Mouse (Mus musculus): ENCODE results near the gene Rps10. TPM values are rescaled to one million over a fixed set of nuclear protein-coding genes. Genes with fewer than 3 reads are reported as not detected.
A peak's percentile ranks its signal among the peaks of the same experiment; 100 is the strongest.

The Rps10 gene
- polyA plus RNA-seq, 1 experiment, result 2,622 TPM

DNA sequence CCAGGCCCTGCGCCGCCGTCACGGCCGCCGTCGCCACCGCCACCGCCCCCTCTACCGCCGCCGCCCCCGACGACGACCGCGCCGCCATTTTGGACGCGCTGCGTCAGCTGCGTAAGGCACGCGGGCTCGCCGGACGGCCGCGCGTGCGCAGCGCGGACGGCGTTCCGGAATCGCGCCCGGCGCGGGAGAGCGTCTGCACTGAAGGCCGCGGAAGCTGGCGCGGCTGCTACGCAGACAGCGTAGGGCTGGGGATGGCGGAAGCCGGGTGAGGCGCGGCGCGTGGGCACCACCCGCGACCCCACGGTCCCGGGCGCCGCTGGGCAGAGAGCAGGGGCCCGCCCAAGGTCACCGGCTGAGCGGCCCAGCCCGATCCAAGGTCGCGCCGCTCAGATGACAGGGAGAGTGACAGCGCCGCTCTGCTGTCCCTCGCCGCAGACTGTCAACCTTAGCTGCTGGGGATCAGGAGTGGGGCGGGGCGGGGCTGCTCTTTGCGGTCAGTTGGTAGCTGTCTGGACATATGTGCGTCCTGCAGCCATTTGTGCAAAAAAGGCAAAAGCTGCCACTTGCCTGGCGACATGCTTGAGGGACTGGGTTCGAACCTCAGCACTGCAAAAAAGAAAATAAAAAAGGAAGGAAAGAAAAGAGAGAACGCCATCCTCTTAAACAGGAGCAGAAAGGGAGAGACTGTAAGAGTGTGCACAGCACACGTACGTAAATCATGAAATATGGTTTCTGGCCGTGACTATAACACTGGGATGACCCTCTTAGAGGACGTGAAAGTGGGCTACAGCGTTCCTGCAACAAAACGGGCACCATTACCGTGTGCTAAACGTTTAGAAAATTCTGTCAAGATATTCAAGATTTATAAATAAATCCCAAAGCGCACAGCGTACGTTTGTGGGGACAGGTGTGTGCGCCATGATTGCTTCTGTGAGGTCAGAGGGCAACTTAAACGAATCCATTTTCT, 12.8 kb downstream of the Rps10 start, which contains the start of gene Nudt3:
Nudt3 (minus strand) TSS at position 136 of the 967 bp plus-strand sequence.
- Histone ChIP-seq H3K27ac (ENCODE audit: insufficient read depth, low read length) (no peak within 1 kb of the TSS), H3K9ac (ENCODE audit: low read depth, poor library complexity, severe bottlenecking) (peak within 1 kb of the TSS; percentile 97), H3K36me3 (ENCODE audit: control insufficient read depth, insufficient read depth, low read length, poor library complexity, severe bottlenecking) (no peaks in the 10 kb centered on the region), H3K27me3 (ENCODE audit: control insufficient read depth, insufficient read depth, low read length, poor library complexity, severe bottlenecking) (no peaks in the 10 kb centered on the region), H3K4me1 (ENCODE audit: control insufficient read depth, insufficient read depth, low read length) (peaks cover 3% of the 10 kb centered on the region), H3K4me3 (ENCODE audit: low read depth, low read length) (peak within 1 kb of the TSS; percentile 74), H3K9me3 (replicated peaks; ENCODE audit: control insufficient read depth, insufficient read depth, low read length, poor library complexity, severe bottlenecking) (no peaks in the 10 kb centered on the region)
- TF ChIP-seq CTCF (IDR thresholded peaks at IDR 0.05; ENCODE audit: low read depth, low read length) (no peak), EP300 (IDR thresholded peaks at IDR 0.05; ENCODE audit: insufficient read depth, low read depth, low read length) (no peak), POLR2A (IDR thresholded peaks at IDR 0.05; ENCODE audit: insufficient read depth, low read length) (no peak)

DNA sequence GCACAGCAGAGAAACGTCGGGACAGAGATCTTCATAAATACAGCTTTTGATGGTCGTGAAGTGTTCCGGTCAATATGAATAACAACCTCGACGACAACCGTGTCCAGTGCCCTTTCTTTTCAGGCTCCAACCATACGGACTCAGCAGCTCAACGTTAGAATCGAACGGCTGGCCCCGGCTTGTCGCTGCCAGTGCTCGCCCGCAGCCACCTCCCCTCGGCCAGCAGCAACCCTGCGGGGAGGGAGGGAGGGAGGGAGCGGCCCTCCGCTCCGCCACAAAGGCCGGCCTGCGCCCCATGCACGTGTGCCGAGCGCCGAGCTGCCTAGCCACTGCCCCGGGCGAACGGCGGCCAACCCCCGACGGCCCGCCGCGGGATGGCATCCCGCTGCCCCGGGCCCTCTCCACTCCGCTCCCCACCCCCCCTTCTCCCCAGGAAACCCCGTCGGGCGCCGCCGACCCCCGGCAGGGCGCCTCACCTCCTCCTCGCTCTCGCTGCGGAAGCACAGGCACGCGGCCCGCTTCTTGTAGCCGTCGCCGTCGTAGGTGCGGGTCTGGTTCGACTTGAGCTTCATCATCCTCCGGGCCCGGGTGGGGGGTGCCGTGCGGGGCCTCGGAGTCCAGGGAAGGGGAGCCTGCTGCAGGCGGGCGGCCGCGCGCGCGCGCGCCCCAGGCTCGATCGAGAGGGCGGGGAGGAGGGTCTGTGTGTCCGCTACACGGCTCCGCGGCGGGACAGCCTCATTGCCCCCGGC, 13.7 kb downstream of the Rps10 start:
- peaks cover 3% of the 10 kb centered on the region for H3K4me1 ChIP-seq (ENCODE audit: control insufficient read depth, insufficient read depth, low read length)
- H3K36me3 ChIP-seq (ENCODE audit: control insufficient read depth, insufficient read depth, low read length, poor library complexity, severe bottlenecking), result no peaks in the 10 kb centered on the region
- no peak overlapping the region for H3K27ac ChIP-seq (ENCODE audit: insufficient read depth, low read length)
- H3K9me3 ChIP-seq (replicated peaks; ENCODE audit: control insufficient read depth, insufficient read depth, low read length, poor library complexity, severe bottlenecking), result no peaks in the 10 kb centered on the region
- no peaks in the 10 kb centered on the region for H3K27me3 ChIP-seq (ENCODE audit: control insufficient read depth, insufficient read depth, low read length, poor library complexity, severe bottlenecking)
- no peak for TF ChIP-seq CTCF (IDR thresholded peaks at IDR 0.05; ENCODE audit: low read depth, low read length)
- TF ChIP-seq POLR2A (IDR thresholded peaks at IDR 0.05; ENCODE audit: insufficient read depth, low read length), result no peak
- TF ChIP-seq EP300 (IDR thresholded peaks at IDR 0.05; ENCODE audit: insufficient read depth, low read depth, low read length), result no peak
- H3K4me3 ChIP-seq (ENCODE audit: low read depth, low read length), result peak overlapping the region; percentile 74
- H3K9ac ChIP-seq (ENCODE audit: low read depth, poor library complexity, severe bottlenecking), result peak overlapping the region; percentile 97

DNA sequence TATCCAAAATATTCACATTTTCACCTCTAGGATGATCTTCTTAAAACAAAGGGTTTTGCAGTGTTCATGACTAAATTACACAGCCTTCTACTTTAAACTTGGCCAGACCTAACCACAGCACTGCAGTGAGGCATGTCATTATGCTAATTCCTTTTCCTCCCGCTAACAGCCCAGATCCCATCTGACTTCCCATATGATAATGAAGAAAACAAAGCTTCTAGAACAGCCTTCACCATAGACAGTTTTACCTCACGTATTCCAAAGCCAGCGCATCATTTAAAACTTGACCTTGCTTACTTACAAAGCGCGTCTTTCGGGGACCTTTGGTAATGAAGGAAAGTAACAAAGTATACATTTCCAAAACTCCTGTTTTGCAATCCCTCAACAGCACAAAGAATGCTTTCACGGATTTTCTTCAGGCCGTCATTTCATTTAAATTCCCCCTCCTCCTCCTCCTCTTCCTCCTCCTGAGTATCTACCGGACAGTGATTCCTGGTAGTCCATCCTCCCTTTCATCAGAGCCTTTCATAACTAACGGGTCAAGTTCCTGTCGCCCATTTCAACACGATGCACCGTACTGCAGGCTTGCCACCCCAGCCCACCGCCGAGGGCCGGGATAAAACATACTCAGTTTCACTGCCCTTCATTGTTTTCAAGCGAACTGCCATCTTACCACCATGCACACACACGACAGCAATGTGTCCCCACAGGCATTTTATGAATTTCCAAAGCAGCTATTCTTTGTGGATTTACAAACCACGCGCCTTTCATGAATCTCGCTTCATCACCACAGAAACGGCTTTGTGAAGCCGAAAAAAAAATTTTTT, 14.6 kb downstream of the Rps10 start:
- H3K4me3 ChIP-seq (ENCODE audit: low read depth, low read length), result peak overlapping the region; percentile 65
- no peaks in the 10 kb centered on the region for H3K9me3 ChIP-seq (replicated peaks; ENCODE audit: control insufficient read depth, insufficient read depth, low read length, poor library complexity, severe bottlenecking)
- no peak overlapping the region for H3K27ac ChIP-seq (ENCODE audit: insufficient read depth, low read length)
- no peaks in the 10 kb centered on the region for H3K36me3 ChIP-seq (ENCODE audit: control insufficient read depth, insufficient read depth, low read length, poor library complexity, severe bottlenecking)
- peaks cover 3% of the 10 kb centered on the region for H3K4me1 ChIP-seq (ENCODE audit: control insufficient read depth, insufficient read depth, low read length)
- no peaks in the 10 kb centered on the region for H3K27me3 ChIP-seq (ENCODE audit: control insufficient read depth, insufficient read depth, low read length, poor library complexity, severe bottlenecking)
- peak overlapping the region; percentile 97 for H3K9ac ChIP-seq (ENCODE audit: low read depth, poor library complexity, severe bottlenecking)
- no peak for TF ChIP-seq EP300 (IDR thresholded peaks at IDR 0.05; ENCODE audit: insufficient read depth, low read depth, low read length)
- TF ChIP-seq POLR2A (IDR thresholded peaks at IDR 0.05; ENCODE audit: insufficient read depth, low read length), result no peak
- no peak for TF ChIP-seq CTCF (IDR thresholded peaks at IDR 0.05; ENCODE audit: low read depth, low read length)

DNA sequence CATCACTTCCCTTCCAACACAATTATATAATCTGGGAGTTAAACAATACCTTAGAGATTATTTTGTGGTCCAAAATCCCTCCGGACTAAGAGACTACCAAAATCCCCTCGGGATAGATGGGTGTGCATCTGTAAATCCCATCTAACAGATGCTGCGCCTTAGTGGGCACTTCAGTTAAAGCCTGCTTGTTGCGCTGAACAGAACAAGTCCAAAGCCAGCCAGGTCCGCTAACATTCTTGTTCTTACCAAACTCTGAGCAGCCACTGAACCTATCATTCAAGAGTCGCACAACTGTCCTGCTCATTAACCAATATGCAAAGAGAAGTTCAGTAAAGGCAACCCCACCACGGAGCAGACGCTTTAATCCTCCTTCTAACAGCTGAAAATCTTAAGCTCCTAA, 15.3 kb downstream of the Rps10 start:
- no peak overlapping the region for H3K4me3 ChIP-seq (ENCODE audit: low read depth, low read length)
- H3K4me1 ChIP-seq (ENCODE audit: control insufficient read depth, insufficient read depth, low read length), result peaks cover 3% of the 10 kb centered on the region
- H3K36me3 ChIP-seq (ENCODE audit: control insufficient read depth, insufficient read depth, low read length, poor library complexity, severe bottlenecking), result no peaks in the 10 kb centered on the region
- H3K9ac ChIP-seq (ENCODE audit: low read depth, poor library complexity, severe bottlenecking), result no peak overlapping the region
- no peaks in the 10 kb centered on the region for H3K9me3 ChIP-seq (replicated peaks; ENCODE audit: control insufficient read depth, insufficient read depth, low read length, poor library complexity, severe bottlenecking)
- TF ChIP-seq EP300 (IDR thresholded peaks at IDR 0.05; ENCODE audit: insufficient read depth, low read depth, low read length), result no peak
- TF ChIP-seq POLR2A (IDR thresholded peaks at IDR 0.05; ENCODE audit: insufficient read depth, low read length), result no peak
- TF ChIP-seq CTCF (IDR thresholded peaks at IDR 0.05; ENCODE audit: low read depth, low read length), result no peak
- H3K27ac ChIP-seq (ENCODE audit: insufficient read depth, low read length), result no peak overlapping the region
- H3K27me3 ChIP-seq (ENCODE audit: control insufficient read depth, insufficient read depth, low read length, poor library complexity, severe bottlenecking), result no peaks in the 10 kb centered on the region

DNA sequence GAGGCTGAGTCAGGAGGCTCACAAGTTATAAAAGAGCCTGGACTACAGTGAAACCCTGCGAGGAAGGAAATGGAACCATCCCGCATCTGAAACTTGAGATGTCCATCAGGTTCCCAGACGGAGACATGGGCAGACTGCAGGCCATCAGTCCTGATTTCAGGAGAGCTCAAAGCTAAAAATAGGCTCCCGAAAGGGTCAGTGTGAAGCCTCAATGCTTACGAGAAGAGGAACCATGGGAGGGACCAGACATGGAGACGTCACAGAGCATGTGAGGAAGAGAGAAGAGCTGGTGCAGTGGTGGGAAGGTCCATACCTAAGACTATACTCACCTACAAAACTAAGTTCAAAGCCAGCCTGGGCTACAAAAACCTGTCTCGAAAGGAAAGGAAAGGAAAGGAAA, 21.1 kb downstream of the Rps10 start:
- Histone ChIP-seq H3K4me1 (ENCODE audit: control insufficient read depth, insufficient read depth, low read length) (peaks cover 3% of the 10 kb centered on the region), H3K36me3 (ENCODE audit: control insufficient read depth, insufficient read depth, low read length, poor library complexity, severe bottlenecking) (no peaks in the 10 kb centered on the region), H3K9me3 (replicated peaks; ENCODE audit: control insufficient read depth, insufficient read depth, low read length, poor library complexity, severe bottlenecking) (no peaks in the 10 kb centered on the region), H3K27ac (ENCODE audit: insufficient read depth, low read length) (no peak overlapping the region), H3K4me3 (ENCODE audit: low read depth, low read length) (no peak overlapping the region), H3K27me3 (ENCODE audit: control insufficient read depth, insufficient read depth, low read length, poor library complexity, severe bottlenecking) (no peaks in the 10 kb centered on the region), H3K9ac (ENCODE audit: low read depth, poor library complexity, severe bottlenecking) (no peak overlapping the region)
- TF ChIP-seq EP300 (IDR thresholded peaks at IDR 0.05; ENCODE audit: insufficient read depth, low read depth, low read length), result no peak
- no peak for TF ChIP-seq CTCF (IDR thresholded peaks at IDR 0.05; ENCODE audit: low read depth, low read length)
- no peak for TF ChIP-seq POLR2A (IDR thresholded peaks at IDR 0.05; ENCODE audit: insufficient read depth, low read length)
